Mouse (Mus musculus): ENCODE measurements around the gene Prdm16. TPM values are rescaled to one million over a fixed set of nuclear protein-coding genes. Genes with fewer than 3 reads are reported as not detected.

Gene Prdm16
- polyA plus RNA-seq, 1 experiment: 7.3 TPM

- no peak for DNase-seq (ENCODE audit: low read depth)
Measured at GRCm38 (mm10) chr4:154480544-154481260, 156.0 kb downstream of the Prdm16 start.

- no peak for DNase-seq (ENCODE audit: low read depth)
Measured at GRCm38 (mm10) chr4:154480143-154480542, 156.5 kb downstream of the Prdm16 start.

- DNase-seq (ENCODE audit: low read depth): no peak
Measured at GRCm38 (mm10) chr4:154478933-154479613, 157.6 kb downstream of the Prdm16 start.

GRCm38 (mm10) chr4:154473571-154474307 lies 162.9 kb downstream of the Prdm16 start:
- DNase-seq (ENCODE audit: low read depth): no peak

GRCm38 (mm10) chr4:154472569-154472968 lies 164.1 kb downstream of the Prdm16 start:
- DNase-seq (ENCODE audit: low read depth): no peak

- DNase-seq (ENCODE audit: low read depth): no peak
Measured at GRCm38 (mm10) chr4:154471447-154472101, 165.1 kb downstream of the Prdm16 start.

- no peak for DNase-seq (ENCODE audit: low read depth)
Measured at GRCm38 (mm10) chr4:154466305-154466704, 170.4 kb downstream of the Prdm16 start.

GRCm38 (mm10) chr4:154465123-154465522 lies 171.6 kb downstream of the Prdm16 start:
- DNase-seq (ENCODE audit: low read depth): no peak

GRCm38 (mm10) chr4:154460021-154460420 lies 176.7 kb downstream of the Prdm16 start:
- no peak for DNase-seq (ENCODE audit: low read depth)

- no peak for DNase-seq (ENCODE audit: low read depth)
Measured at GRCm38 (mm10) chr4:154457756-154458155, 178.9 kb downstream of the Prdm16 start.

- DNase-seq (ENCODE audit: low read depth): no peak
Measured at GRCm38 (mm10) chr4:154456265-154456822, 180.3 kb downstream of the Prdm16 start.

GRCm38 (mm10) chr4:154450441-154450840 lies 186.2 kb downstream of the Prdm16 start:
- no peak for DNase-seq (ENCODE audit: low read depth)

GRCm38 (mm10) chr4:154450036-154450435 lies 186.6 kb downstream of the Prdm16 start:
- DNase-seq (ENCODE audit: low read depth): no peak

- DNase-seq (ENCODE audit: low read depth): no peak
Measured at GRCm38 (mm10) chr4:154449343-154449742, 187.3 kb downstream of the Prdm16 start.

- DNase-seq (ENCODE audit: low read depth): no peak
Measured at GRCm38 (mm10) chr4:154445721-154446120, 191.0 kb downstream of the Prdm16 start.

- no peak for DNase-seq (ENCODE audit: low read depth)
Measured at GRCm38 (mm10) chr4:154442645-154443304, 193.9 kb downstream of the Prdm16 start.

- no peak for DNase-seq (ENCODE audit: low read depth)
Measured at GRCm38 (mm10) chr4:154439455-154440052, 197.1 kb downstream of the Prdm16 start.

- DNase-seq (ENCODE audit: low read depth): no peak
Measured at GRCm38 (mm10) chr4:154438610-154439009, 198.1 kb downstream of the Prdm16 start.

GRCm38 (mm10) chr4:154429770-154430169 lies 206.9 kb downstream of the Prdm16 start:
- no peak for DNase-seq (ENCODE audit: low read depth)

GRCm38 (mm10) chr4:154426901-154427300 lies 209.8 kb downstream of the Prdm16 start:
- no peak for DNase-seq (ENCODE audit: low read depth)

GRCm38 (mm10) chr4:154425284-154425683 lies 211.4 kb downstream of the Prdm16 start:
- no peak for DNase-seq (ENCODE audit: low read depth)

Measured in gonadal fat pad, adult 2 months (tissue).